8 mouse cellular contexts compared by ENCODE assay signal in the genomic region with DNA sequence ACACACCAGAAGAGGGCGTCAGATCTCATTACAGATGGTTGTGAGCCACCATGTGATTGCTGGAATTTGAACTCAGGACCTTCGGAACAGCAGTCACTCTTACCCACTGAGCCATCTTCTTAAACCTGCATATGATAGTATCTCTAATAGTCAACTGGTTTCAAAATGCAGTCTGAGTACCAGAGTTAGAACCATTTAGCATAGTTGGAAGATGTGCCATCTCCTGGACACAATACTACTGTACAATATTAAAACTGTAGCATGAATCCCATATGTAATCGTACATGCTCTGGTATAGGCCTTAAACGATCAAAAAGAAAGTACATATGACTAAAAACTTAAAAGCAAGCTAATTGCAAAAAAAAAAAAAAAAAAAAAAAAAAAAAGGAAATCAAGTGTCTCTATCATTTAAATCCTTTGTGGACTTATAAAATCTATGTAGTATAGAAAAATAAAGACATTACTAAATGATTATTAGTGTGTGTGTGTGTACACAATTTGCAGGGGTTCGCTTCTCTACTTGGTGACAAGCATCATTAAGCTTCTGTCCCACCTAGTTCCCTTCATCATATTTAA. TPM values are rescaled to one million over a fixed set of nuclear protein-coding genes. Genes with fewer than 3 reads are reported as not detected.
DNase-seq lines count a peak whose midpoint lies in the region; ATAC-seq and TF ChIP-seq lines count a peak whose summit lies in the region.

No protein-coding gene starts in this region.

- H3K4me1 ChIP-seq in embryonic facial prominence, embryonic 12.5 days = peaks cover 14% of the 10 kb centered on the region
- peaks cover 5% of the 10 kb centered on the region; the same call in 1 of the 2 replicates for H3K4me1 ChIP-seq in intestine, embryonic 15.5 days (replicated peaks)
- H3K4me1 ChIP-seq in neural tube, embryonic 14.5 days (ENCODE audit: control insufficient read depth, insufficient read depth, low read length) = peaks cover 4% of the 10 kb centered on the region; the same call in 1 of the 2 replicates

- H3K4me3 ChIP-seq in gastrocnemius, adult 2 months = peak overlapping the region; percentile 89
- peak overlapping the region; percentile 79 for H3K4me3 ChIP-seq in embryonic facial prominence, embryonic 12.5 days
- H3K4me3 ChIP-seq in intestine, embryonic 15.5 days (replicated peaks) = peak overlapping the region; percentile 60
- H3K4me3 ChIP-seq in neural tube, embryonic 14.5 days (ENCODE audit: low read depth, low read length) = peak overlapping the region; percentile 46

- no peaks in the 10 kb centered on the region for H3K9me3 ChIP-seq in embryonic facial prominence, embryonic 12.5 days
- H3K9me3 ChIP-seq in intestine, embryonic 15.5 days = no peaks in the 10 kb centered on the region
- no peaks in the 10 kb centered on the region for H3K9me3 ChIP-seq in neural tube, embryonic 14.5 days (ENCODE audit: control insufficient read depth, low read length)

- H3K4me2 ChIP-seq in embryonic facial prominence, embryonic 12.5 days (replicated peaks) = peak overlapping the region; percentile 64
- H3K4me2 ChIP-seq in intestine, embryonic 15.5 days (replicated peaks) = peak overlapping the region; percentile 68
- H3K4me2 ChIP-seq in neural tube, embryonic 14.5 days (ENCODE audit: low read depth, low read length) = peak overlapping the region; percentile 73

- TF ChIP-seq CTCF in gastrocnemius, adult 2 months (IDR thresholded peaks at IDR 0.05) = no peak; the same call in 1 of the 2 replicates

- intact Hi-C loops in gastrocnemius, adult 2 months (cut with DNase I) = loop anchor here (5.0 to 10.0 kb wide), 4 partner anchors 630 to 1490 kb away; a partner anchor contains a TSS
- intact Hi-C loops in gastrocnemius, postnatal 36 days (cut with DNase I) = loop anchor here (5.0 kb wide), 1 partner anchor 882 kb away; no protein-coding TSS in a partner anchor

- ATAC-seq in embryonic facial prominence, embryonic 12.5 days (ENCODE audit: insufficient number of reproducible peaks, insufficient read depth, low FRiP score, low TSS enrichment) = no peak
- no peak for ATAC-seq in intestine, embryonic 15.5 days
- no peak; the same call in 1 of the 2 replicates for ATAC-seq in neural tube, embryonic 14.5 days (ENCODE audit: low read depth)

- no peak for DNase-seq in gastrocnemius, adult 2 months
- DNase-seq in gastrocnemius, postnatal 36 days = no peak
- peak; percentile 44 for DNase-seq in 416B (ENCODE audit: low read depth)
- no peak for DNase-seq in layer of hippocampus, adult 9-10 months (ENCODE audit: low spot score)
- no peak for DNase-seq in adrenal gland, postnatal 36 days

- 0 out of 2 replicates have a peak, but pooled peaks cover 3% of the 10 kb centered on the region for H3K36me3 ChIP-seq in embryonic facial prominence, embryonic 12.5 days
- 0 out of 2 replicates have a peak, but pooled peaks cover 2% of the 10 kb centered on the region for H3K36me3 ChIP-seq in intestine, embryonic 15.5 days
- H3K36me3 ChIP-seq in neural tube, embryonic 14.5 days (ENCODE audit: control insufficient read depth, insufficient read depth, low read length) = no peaks in the 10 kb centered on the region

- 0 out of 2 replicates have a peak overlapping the region, but pooled peaks have one; percentile 47 for H3K9ac ChIP-seq in embryonic facial prominence, embryonic 12.5 days
- H3K9ac ChIP-seq in intestine, embryonic 15.5 days = peak overlapping the region; percentile 47; the same call in 1 of the 2 replicates
- peak overlapping the region; percentile 37; the same call in 1 of the 2 replicates for H3K9ac ChIP-seq in neural tube, embryonic 14.5 days (replicated peaks; ENCODE audit: low read depth, low read length)

- no peaks in the 10 kb centered on the region for H3K27me3 ChIP-seq in embryonic facial prominence, embryonic 12.5 days
- no peaks in the 10 kb centered on the region for H3K27me3 ChIP-seq in intestine, embryonic 15.5 days (replicated peaks)
- H3K27me3 ChIP-seq in neural tube, embryonic 14.5 days (ENCODE audit: control insufficient read depth, insufficient read depth, low read length) = no peaks in the 10 kb centered on the region

- WGBS in embryonic facial prominence, embryonic 12.5 days = 77% methylated on average over 5 of the region's 5 CpGs
- 79% methylated on average over 5 of the region's 5 CpGs for WGBS in intestine, embryonic 15.5 days
- 83% methylated on average over 5 of the region's 5 CpGs for WGBS in neural tube, embryonic 14.5 days

- peak overlapping the region; percentile 80 for H3K27ac ChIP-seq in gastrocnemius, adult 2 months
- H3K27ac ChIP-seq in embryonic facial prominence, embryonic 12.5 days = peak overlapping the region; percentile 85
- peak overlapping the region; percentile 81 for H3K27ac ChIP-seq in intestine, embryonic 15.5 days
- peak overlapping the region; percentile 67 for H3K27ac ChIP-seq in neural tube, embryonic 14.5 days (ENCODE audit: low read depth, low read length)

RNA-seq across cellular contexts. Expression of a gene that starts 0.7 kb away (rescaled TPM):
- total RNA-seq in gastrocnemius, adult 2 months (2021) = 1 to 10 TPM in 1 of 2 experiments, under 1 TPM in 1; 0.87 to 1.6 TPM
- 1 to 10 TPM; 1.1 to 1.4 TPM for total RNA-seq in gastrocnemius, postnatal 36 days (2021)
- 91.5 and 100 TPM in 2 replicates for polyA plus RNA-seq in embryonic facial prominence, embryonic 12.5 days (2016; fragmentation: Nextera tagmentation; extraction: Ambion mirVana)
- polyA plus RNA-seq in intestine, embryonic 15.5 days (2015; fragmentation: Nextera tagmentation; extraction: Ambion mirVana) = 87.1 and 102 TPM in 2 replicates
- polyA plus RNA-seq in neural tube, embryonic 14.5 days (2014; fragmentation: Nextera tagmentation; extraction: Ambion mirVana) = 10.4 and 13.7 TPM in 2 replicates
- total RNA-seq in adrenal gland, postnatal 36 days (2021) = 1 to 10 TPM; 7.6 to 7.7 TPM

RNA-seq across cellular contexts. Expression of a gene that starts 25.4 kb away (rescaled TPM):
- not detected for total RNA-seq in gastrocnemius, adult 2 months (2021)
- total RNA-seq in gastrocnemius, postnatal 36 days (2021) = not detected
- polyA plus RNA-seq in embryonic facial prominence, embryonic 12.5 days (2016; fragmentation: Nextera tagmentation; extraction: Ambion mirVana) = 0.08 TPM in 1 of 2 replicates, not detected in the other
- polyA plus RNA-seq in intestine, embryonic 15.5 days (2015; fragmentation: Nextera tagmentation; extraction: Ambion mirVana) = 0.05 TPM in 1 of 2 replicates, not detected in the other
- polyA plus RNA-seq in neural tube, embryonic 14.5 days (2014; fragmentation: Nextera tagmentation; extraction: Ambion mirVana) = not detected in 2 replicates
- total RNA-seq in adrenal gland, postnatal 36 days (2021) = not detected
